Mouse (Mus musculus) ES-Bruce4 (cell line): ENCODE measurements at regions not wholly inside any gene's neighbourhood (a gene's known extent, or its start where the extent isn't known, plus 50 kb on each side); places are given as distances from the start of the nearest gene placed in this dataset.

ENCODE experiments used
- H3K27ac ChIP-seq: 2 replicates; pipeline ENCODE4 v1.5.1; 2012; ENCODE audit warnings: low read length, inconsistent platforms; ENCODE audit not compliant: insufficient read depth
- H3K27me3 ChIP-seq: 2 replicates; pipeline ENCODE4 v1.6.1; 2012; ENCODE audit warnings: mild to moderate bottlenecking, low read length, inconsistent platforms; ENCODE audit not compliant: control insufficient read depth, poor library complexity, insufficient read depth, severe bottlenecking
- H3K36me3 ChIP-seq: 2 replicates; pipeline ENCODE4 v1.6.1; 2012; ENCODE audit warnings: inconsistent platforms, mild to moderate bottlenecking, low read length, moderate library complexity; ENCODE audit not compliant: control insufficient read depth, poor library complexity, insufficient read depth, severe bottlenecking
- H3K4me1 ChIP-seq: one replicate; pipeline ENCODE4 v1.8.1; 2011; ENCODE audit warnings: low read length; ENCODE audit not compliant: control insufficient read depth, insufficient read depth
- H3K4me3 ChIP-seq: 2 replicates; pipeline ENCODE4 v1.5.1; 2011; ENCODE audit warnings: low read depth, mild to moderate bottlenecking, low read length
- H3K9ac ChIP-seq: 2 replicates; pipeline ENCODE4 v1.6.1; 2012; ENCODE audit warnings: low read depth, mild to moderate bottlenecking, inconsistent platforms; ENCODE audit not compliant: poor library complexity, severe bottlenecking
- H3K9me3 ChIP-seq: replicated peaks from 2 replicates; pipeline ENCODE4 v1.6.1; 2012; ENCODE audit warnings: mild to moderate bottlenecking, low read length, inconsistent platforms; ENCODE audit not compliant: control insufficient read depth, poor library complexity, insufficient read depth, severe bottlenecking
- CTCF ChIP-seq: IDR thresholded peaks from one replicate; pipeline ENCODE4 v1.8.1; 2011; ENCODE audit warnings: low read depth, low read length
- EP300 ChIP-seq: IDR thresholded peaks from 2 replicates; pipeline ENCODE4 v1.6.1; 2011; ENCODE audit warnings: low read depth, low read length; ENCODE audit not compliant: insufficient read depth
- POLR2A ChIP-seq: IDR thresholded peaks from one replicate; pipeline ENCODE4 v1.8.1; 2011; ENCODE audit warnings: low read length; ENCODE audit not compliant: insufficient read depth

GRCm38 (mm10) chr13:102589680-102590435 lies 103.5 kb upstream of the Cd180 start:
- Histone ChIP-seq H3K4me1 (no peaks in the 10 kb centered on the region), H3K36me3 (no peaks in the 10 kb centered on the region), H3K27ac (no peak overlapping the region), H3K9ac (no peak overlapping the region), H3K27me3 (no peaks in the 10 kb centered on the region), H3K9me3 (no peaks in the 10 kb centered on the region), H3K4me3 (no peak overlapping the region)
- TF ChIP-seq CTCF (no peak), EP300 (no peak), POLR2A (no peak)

DNA sequence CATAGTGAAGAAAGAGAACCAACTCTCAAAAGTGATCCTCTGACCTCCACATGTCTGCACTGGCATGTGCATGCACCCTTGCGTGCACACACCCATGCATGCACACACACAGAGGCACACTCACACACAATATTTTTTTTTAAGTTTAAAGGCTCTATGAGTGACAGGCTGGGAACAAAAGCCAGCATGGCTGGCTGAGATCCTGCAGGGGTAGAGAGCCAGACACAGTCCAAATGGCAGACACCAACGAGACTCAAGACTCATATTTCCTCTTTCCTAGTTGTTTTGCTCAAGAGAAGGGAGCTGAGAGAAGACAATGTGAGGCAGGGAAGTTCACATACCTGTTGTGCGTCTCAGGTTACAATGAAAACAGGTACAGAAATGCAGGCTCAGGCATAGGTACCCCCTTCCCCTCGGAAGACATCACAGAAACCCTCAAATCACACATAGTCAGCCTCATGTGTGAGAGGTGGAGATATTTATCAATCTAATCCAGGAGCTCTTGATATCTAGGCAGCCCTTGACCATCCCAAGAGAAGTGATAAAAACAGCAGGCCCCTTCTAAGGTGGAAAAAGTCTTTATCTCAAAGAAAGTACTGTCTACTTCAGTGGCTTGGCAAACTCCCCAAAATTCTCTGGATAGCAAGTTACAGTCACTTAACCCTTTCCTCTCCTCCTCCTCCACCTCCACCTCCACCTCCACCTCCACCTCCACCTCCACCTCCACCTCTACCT lies 101.4 kb upstream of the Cd180 start:
- H3K9ac ChIP-seq = no peak overlapping the region
- H3K27ac ChIP-seq = no peak overlapping the region
- H3K4me3 ChIP-seq = no peak overlapping the region
- no peaks in the 10 kb centered on the region for H3K36me3 ChIP-seq
- no peaks in the 10 kb centered on the region for H3K27me3 ChIP-seq
- no peaks in the 10 kb centered on the region for H3K9me3 ChIP-seq
- TF ChIP-seq EP300 (no peak), CTCF (no peak), POLR2A (no peak)
- no peaks in the 10 kb centered on the region for H3K4me1 ChIP-seq

DNA sequence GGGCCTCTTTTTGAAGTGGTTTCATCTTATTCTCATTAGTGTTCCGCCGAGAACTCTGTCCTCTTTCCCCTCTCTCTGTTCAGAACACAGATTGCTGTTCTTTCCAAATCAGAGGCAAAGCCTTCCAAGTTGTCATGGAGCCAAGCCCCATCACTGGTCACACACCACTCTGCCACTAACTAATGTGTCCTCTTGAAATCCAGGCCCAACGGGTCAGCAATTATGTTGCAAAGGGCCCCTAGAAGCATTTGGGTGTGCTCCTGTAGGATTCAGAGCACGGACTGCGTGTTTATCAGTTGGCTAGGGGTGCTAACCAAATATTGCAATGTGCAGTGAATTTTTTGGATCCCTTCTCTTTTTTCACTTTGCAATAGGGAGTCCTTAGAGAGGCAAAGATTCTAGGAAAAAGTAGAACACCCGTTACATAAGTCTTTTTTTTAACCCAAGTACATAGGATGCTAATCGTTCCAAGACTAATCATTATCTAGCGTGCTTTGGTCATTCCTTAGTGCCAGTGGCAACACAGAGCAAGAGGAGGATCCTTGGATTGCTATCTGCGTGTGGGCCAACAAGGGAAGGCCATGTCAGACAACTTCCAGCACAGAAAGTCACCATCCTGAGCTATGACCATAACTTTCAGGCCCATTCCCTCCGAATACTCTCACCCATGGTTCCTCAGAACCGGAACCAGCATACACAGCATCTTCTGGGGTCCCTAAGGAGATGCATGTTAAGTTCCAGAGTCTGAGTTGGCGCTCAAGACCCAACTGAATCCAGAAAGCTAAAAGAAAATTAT lies 99.8 kb upstream of the Cd180 start:
- no peaks in the 10 kb centered on the region for H3K27me3 ChIP-seq
- H3K4me1 ChIP-seq = no peaks in the 10 kb centered on the region
- H3K9ac ChIP-seq = no peak overlapping the region
- no peak for TF ChIP-seq EP300
- TF ChIP-seq POLR2A = no peak
- no peak for TF ChIP-seq CTCF
- H3K27ac ChIP-seq = no peak overlapping the region
- H3K9me3 ChIP-seq = no peaks in the 10 kb centered on the region
- H3K4me3 ChIP-seq = no peak overlapping the region
- H3K36me3 ChIP-seq = no peaks in the 10 kb centered on the region

DNA sequence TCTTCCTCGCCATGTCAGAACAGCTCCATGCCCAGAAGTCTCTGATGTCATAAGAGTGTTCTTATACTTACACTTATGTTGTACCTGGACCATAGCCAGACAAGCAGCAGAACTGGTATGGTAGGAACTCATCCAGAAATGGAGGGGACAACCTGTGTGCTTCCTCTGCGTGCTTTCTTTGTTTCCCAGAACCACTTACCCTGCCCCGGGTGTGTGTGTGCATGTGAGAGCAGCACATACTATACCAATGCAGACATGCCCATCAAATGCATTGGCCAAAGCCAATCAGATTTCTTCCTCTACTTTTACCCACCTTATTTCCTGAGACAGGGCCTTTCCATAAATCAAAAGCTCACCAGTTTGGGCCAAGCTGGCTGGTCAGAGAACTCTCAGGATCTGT lies 99.2 kb upstream of the Cd180 start:
- Histone ChIP-seq H3K4me1 (no peaks in the 10 kb centered on the region), H3K27ac (no peak overlapping the region), H3K27me3 (no peaks in the 10 kb centered on the region), H3K9ac (no peak overlapping the region), H3K4me3 (no peak overlapping the region), H3K36me3 (no peaks in the 10 kb centered on the region), H3K9me3 (no peaks in the 10 kb centered on the region)
- TF ChIP-seq POLR2A (no peak), CTCF (no peak), EP300 (no peak)

- no peaks in the 10 kb centered on the region for H3K4me1 ChIP-seq
- H3K27ac ChIP-seq = no peak overlapping the region
- no peak overlapping the region for H3K4me3 ChIP-seq
- no peaks in the 10 kb centered on the region for H3K9me3 ChIP-seq
- H3K27me3 ChIP-seq = no peaks in the 10 kb centered on the region
- no peak overlapping the region for H3K9ac ChIP-seq
- TF ChIP-seq EP300 (no peak), CTCF (no peak), POLR2A (no peak)
- no peaks in the 10 kb centered on the region for H3K36me3 ChIP-seq
Observed at GRCm38 (mm10) chr13:102595602-102596001, 97.8 kb upstream of the Cd180 start.
